Mouse (Mus musculus): ENCODE results near the gene Usp19. TPM values are rescaled to one million over a fixed set of nuclear protein-coding genes. Genes with fewer than 3 reads are reported as not detected.

Usp19 gene
- polyA plus RNA-seq, 1 experiment from 2014 or later = 91.9 TPM

DNA sequence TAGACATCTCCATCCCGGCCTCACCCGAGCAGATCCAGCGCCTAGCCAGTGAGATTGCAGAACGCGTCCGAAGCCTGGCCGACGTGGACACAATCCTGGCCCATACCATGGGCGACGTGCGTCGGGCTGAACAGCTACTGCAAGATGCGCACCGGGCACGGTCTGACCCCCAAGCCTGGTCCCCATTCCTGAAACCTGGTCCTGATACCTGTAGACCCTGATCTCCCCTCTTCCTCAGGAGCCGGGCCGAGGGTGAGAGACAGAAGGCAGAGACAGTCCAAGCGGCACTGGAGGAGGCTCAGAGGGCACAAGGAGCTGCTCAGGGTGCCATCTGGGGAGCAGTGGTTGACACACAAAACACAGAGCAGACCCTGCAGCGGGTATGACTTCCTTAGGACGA, 1.2 kb upstream of the Usp19 start:
- H3K27ac ChIP-seq = peak overlapping the region; percentile 95
- no peak for ATAC-seq

GRCm38 (mm10) chr9:108489702-108490558, 472 bp upstream of the Usp19 start:
- H3K36me3 ChIP-seq = peaks cover 58% of the 10 kb centered on the region
- ATAC-seq = peak; percentile 81

More for the DNA sequence above, 1.2 kb upstream of the Usp19 start:
- WGBS = 97% methylated on average over 20 of the region's 20 CpGs
- Histone ChIP-seq H3K9me3 (no peaks in the 10 kb centered on the region), H3K9ac (replicated peaks) (peak overlapping the region; percentile 5; the same call in 1 of the 2 replicates), H3K27me3 (no peaks in the 10 kb centered on the region), H3K36me3 (peaks cover 52% of the 10 kb centered on the region), H3K4me2 (replicated peaks) (no peak overlapping the region), H3K4me3 (replicated peaks) (no peak overlapping the region), H3K4me1 (replicated peaks) (peaks cover 27% of the 10 kb centered on the region)

DNA sequence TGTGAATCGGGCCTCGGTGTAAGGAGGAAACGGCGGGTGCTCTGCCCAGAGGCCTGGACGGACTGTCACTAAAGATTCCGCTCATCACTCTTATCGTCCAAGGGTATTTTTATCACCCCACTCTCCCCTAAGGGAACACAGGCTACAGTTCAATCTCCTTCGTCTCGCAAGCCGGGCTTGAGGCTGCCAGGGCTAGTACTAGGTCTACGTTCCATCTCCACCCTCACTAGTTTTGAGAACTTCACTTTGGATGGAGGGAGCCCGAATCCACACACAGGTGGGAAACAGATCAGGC, 831 bp downstream of the Usp19 start:
- Histone ChIP-seq H3K4me3 (replicated peaks) (peak overlapping the region; percentile 91), H3K9me3 (no peaks in the 10 kb centered on the region), H3K4me1 (replicated peaks) (peaks cover 27% of the 10 kb centered on the region), H3K4me2 (replicated peaks) (peak overlapping the region; percentile 98), H3K36me3 (peaks cover 59% of the 10 kb centered on the region), H3K9ac (replicated peaks) (peak overlapping the region; percentile 94), H3K27me3 (no peaks in the 10 kb centered on the region), H3K27ac (peak overlapping the region; percentile 95)
- ATAC-seq = no peak
- WGBS = 14% methylated on average over 12 of the region's 12 CpGs

More at GRCm38 (mm10) chr9:108489702-108490558, 472 bp upstream of the Usp19 start:
- peak overlapping the region; percentile 91 for H3K4me3 ChIP-seq (replicated peaks)
- H3K9ac ChIP-seq (replicated peaks) = peak overlapping the region; percentile 72
- H3K27me3 ChIP-seq = no peaks in the 10 kb centered on the region
- H3K4me2 ChIP-seq (replicated peaks) = peak overlapping the region; percentile 98
- 68% methylated on average over 26 of the region's 26 CpGs for WGBS
- H3K9me3 ChIP-seq = no peaks in the 10 kb centered on the region
- H3K4me1 ChIP-seq (replicated peaks) = peaks cover 27% of the 10 kb centered on the region
- peak overlapping the region; percentile 95 for H3K27ac ChIP-seq

DNA sequence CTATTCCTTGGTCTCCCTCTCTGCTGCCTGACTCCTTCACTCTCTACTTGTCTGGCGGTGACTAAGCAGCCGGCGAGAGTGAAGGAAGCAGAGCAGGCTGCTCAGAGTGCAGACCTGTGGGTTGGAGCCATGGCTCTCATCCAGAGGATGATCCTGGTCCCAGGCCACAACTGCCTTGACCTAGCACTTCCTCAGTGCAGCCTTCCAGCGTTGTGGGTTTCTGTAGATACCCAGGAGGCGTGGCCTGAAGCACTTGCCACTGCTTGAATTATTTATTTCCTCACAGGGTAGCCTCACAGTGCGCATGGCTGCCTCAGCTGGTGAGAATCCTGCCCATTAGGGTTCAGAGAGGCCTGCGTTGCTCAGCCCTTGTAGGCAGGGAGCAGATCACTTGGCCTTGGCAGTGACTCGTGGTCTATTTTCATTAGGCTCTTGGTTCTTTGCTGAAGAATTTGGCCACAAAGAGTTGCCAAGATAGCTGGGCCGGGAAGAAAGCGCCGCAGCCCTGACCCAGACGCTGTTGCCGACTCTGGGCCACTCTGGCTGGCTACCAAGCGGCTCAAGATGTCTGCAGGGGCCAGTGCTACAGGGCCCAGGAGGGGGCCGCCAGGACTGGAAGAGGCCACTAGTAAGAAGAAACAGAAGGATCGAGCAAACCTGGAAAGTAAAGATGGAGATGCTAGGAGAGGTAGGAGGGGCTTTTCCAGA, 1.8 kb downstream of the Usp19 start:
- Histone ChIP-seq H3K27ac (no peak overlapping the region), H3K4me3 (replicated peaks) (peak overlapping the region; percentile 91), H3K9ac (replicated peaks) (peak overlapping the region; percentile 94)

GRCm38 (mm10) chr9:108493246-108493645, 2.8 kb downstream of the Usp19 start:
- Histone ChIP-seq H3K36me3 (peaks cover 65% of the 10 kb centered on the region), H3K9me3 (no peaks in the 10 kb centered on the region), H3K9ac (replicated peaks) (no peak overlapping the region), H3K27me3 (no peaks in the 10 kb centered on the region), H3K4me1 (replicated peaks) (peaks cover 27% of the 10 kb centered on the region), H3K4me2 (replicated peaks) (no peak overlapping the region), H3K4me3 (replicated peaks) (no peak overlapping the region), H3K27ac (no peak overlapping the region)
- ATAC-seq = no peak
- WGBS = 97% methylated on average over 8 of the region's 8 CpGs

More for the DNA sequence above, 1.8 kb downstream of the Usp19 start:
- Histone ChIP-seq H3K27me3 (no peaks in the 10 kb centered on the region), H3K4me2 (replicated peaks) (peak overlapping the region; percentile 98), H3K9me3 (no peaks in the 10 kb centered on the region), H3K36me3 (peaks cover 60% of the 10 kb centered on the region), H3K4me1 (replicated peaks) (peaks cover 27% of the 10 kb centered on the region)
- ATAC-seq = no peak
- 91% methylated on average over 16 of the region's 16 CpGs for WGBS

GRCm38 (mm10) chr9:108494146-108494825, 3.9 kb downstream of the Usp19 start:
- Histone ChIP-seq H3K27ac (no peak overlapping the region), H3K4me1 (replicated peaks) (peaks cover 27% of the 10 kb centered on the region), H3K27me3 (no peaks in the 10 kb centered on the region), H3K9ac (replicated peaks) (no peak overlapping the region), H3K4me2 (replicated peaks) (no peak overlapping the region), H3K9me3 (no peaks in the 10 kb centered on the region), H3K36me3 (peaks cover 72% of the 10 kb centered on the region), H3K4me3 (replicated peaks) (no peak overlapping the region)
- 97% methylated on average over 19 of the region's 19 CpGs for WGBS
- ATAC-seq = no peak

- 85% methylated on average over 10 of the region's 10 CpGs for WGBS
- H3K4me1 ChIP-seq (replicated peaks) = peaks cover 21% of the 10 kb centered on the region
- H3K4me2 ChIP-seq (replicated peaks) = no peak overlapping the region
- H3K4me3 ChIP-seq (replicated peaks) = no peak overlapping the region
- no peak for ATAC-seq
- H3K9ac ChIP-seq (replicated peaks) = no peak overlapping the region
- peaks cover 78% of the 10 kb centered on the region for H3K36me3 ChIP-seq
- no peak overlapping the region for H3K27ac ChIP-seq
- H3K27me3 ChIP-seq = no peaks in the 10 kb centered on the region
- H3K9me3 ChIP-seq = no peaks in the 10 kb centered on the region
Observed at GRCm38 (mm10) chr9:108494905-108495304, 4.5 kb downstream of the Usp19 start.

DNA sequence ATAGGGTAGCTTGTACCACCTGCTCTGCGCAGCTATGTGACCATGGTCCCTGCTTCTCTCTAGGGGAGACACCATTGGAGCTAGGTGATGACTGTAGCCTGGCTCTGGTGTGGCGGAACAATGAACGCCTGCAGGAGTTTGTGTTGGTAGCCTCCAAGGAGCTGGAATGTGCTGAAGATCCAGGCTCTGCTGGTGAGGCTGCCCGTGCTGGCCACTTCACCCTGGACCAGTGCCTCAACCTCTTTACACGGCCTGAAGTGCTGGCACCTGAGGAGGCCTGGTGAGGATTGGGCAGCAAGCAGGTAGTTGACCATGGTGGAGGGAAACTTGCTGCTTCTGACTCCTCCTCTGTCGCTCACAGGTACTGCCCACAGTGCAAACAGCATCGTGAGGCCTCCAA, 8.8 kb downstream of the Usp19 start:
- H3K27me3 ChIP-seq = no peaks in the 10 kb centered on the region
- no peaks in the 10 kb centered on the region for H3K4me1 ChIP-seq (replicated peaks)
- no peak for ATAC-seq
- WGBS = 96% methylated on average over 7 of the region's 7 CpGs
- no peak overlapping the region for H3K9ac ChIP-seq (replicated peaks)
- H3K4me3 ChIP-seq (replicated peaks) = no peak overlapping the region
- peaks cover 96% of the 10 kb centered on the region for H3K36me3 ChIP-seq
- no peak overlapping the region for H3K4me2 ChIP-seq (replicated peaks)
- H3K27ac ChIP-seq = no peak overlapping the region
- H3K9me3 ChIP-seq = no peaks in the 10 kb centered on the region

DNA sequence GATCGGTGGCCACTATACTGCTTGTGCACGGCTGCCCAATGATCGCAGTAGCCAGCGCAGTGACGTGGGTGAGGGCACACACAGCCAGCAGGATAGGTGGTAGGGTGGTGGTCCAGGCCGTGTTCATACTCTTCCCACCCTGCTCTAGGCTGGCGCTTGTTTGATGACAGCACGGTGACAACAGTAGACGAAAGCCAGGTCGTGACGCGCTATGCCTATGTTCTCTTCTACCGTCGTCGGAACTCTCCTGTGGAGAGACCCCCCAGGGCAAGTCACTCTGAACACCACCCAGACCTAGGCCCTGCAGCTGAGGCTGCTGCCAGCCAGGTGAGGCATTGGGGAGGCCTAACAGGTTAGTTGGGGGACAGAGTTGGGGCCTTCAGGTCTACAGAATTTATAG, 9.5 kb downstream of the Usp19 start:
- Histone ChIP-seq H3K4me1 (replicated peaks) (no peaks in the 10 kb centered on the region), H3K27me3 (no peaks in the 10 kb centered on the region), H3K9ac (replicated peaks) (no peak overlapping the region), H3K4me2 (replicated peaks) (no peak overlapping the region), H3K27ac (no peak overlapping the region), H3K9me3 (no peaks in the 10 kb centered on the region), H3K36me3 (peaks cover 89% of the 10 kb centered on the region), H3K4me3 (replicated peaks) (no peak overlapping the region)
- no peak for ATAC-seq
- 95% methylated on average over 15 of the region's 15 CpGs for WGBS

GRCm38 (mm10) chr9:108506901-108507300, 16.5 kb downstream of the Usp19 start:
- Histone ChIP-seq H3K36me3 (peaks cover 38% of the 10 kb centered on the region), H3K4me3 (replicated peaks) (peak overlapping the region; percentile 60; the same call in 1 of the 2 replicates), H3K4me2 (replicated peaks) (peak overlapping the region; percentile 75), H3K9ac (replicated peaks) (no peak overlapping the region), H3K9me3 (no peaks in the 10 kb centered on the region), H3K27me3 (no peaks in the 10 kb centered on the region), H3K27ac (no peak overlapping the region), H3K4me1 (replicated peaks) (peaks cover 19% of the 10 kb centered on the region)
- WGBS = 88% methylated on average over 7 of the region's 7 CpGs
- ATAC-seq = no peak

DNA sequence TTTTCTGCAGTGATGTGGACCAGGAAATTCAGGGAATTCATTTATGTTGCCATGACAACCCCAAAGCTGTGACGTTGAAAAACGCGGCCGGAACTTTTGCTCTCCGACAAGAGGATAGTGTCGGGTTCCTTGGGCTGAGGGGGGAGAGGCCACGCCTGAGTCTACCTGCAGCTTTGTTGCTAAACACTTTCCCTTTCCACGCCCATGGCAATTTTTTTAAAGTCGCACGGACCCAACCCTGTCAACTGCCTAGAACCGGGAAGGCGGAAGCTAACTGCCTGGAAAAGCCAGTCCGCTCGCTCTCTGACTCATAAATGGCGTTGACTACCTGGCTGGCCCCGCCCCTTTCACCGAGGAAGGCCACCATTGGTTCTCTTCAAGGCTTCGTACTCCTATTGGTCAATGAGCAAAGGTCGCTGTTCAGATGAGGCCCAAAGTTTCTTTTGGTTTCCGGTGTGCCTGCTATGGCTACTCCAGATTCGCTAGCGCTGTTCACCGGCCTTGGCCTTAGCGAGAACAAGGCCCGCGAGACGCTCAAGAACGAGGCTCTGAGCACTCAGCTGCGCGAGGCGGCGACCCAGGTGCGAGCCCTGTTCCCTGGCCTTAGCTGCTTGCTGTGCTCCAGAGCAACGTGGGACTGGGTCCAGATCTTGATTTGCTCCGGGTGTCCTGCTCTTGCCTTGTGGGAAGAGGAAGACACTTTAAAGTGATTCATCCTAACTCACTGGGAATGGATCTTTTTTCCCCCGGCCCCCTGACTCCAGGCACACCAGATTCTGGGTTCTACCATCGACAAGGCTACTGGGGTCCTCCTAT, 17.4 kb downstream of the Usp19 start, which contains the start of gene Qars:
Gene Qars (plus strand): TSS at position 88 of the 816 bp plus-strand sequence.
- Histone ChIP-seq H3K4me1 (replicated peaks) (peaks cover 19% of the 10 kb centered on the region), H3K4me2 (replicated peaks) (peak within 1 kb of the TSS; percentile 75), H3K27me3 (no peaks in the 10 kb centered on the region), H3K9me3 (no peaks in the 10 kb centered on the region), H3K9ac (replicated peaks) (peak within 1 kb of the TSS; percentile 64), H3K4me3 (replicated peaks) (peak within 1 kb of the TSS; percentile 60), H3K36me3 (peaks cover 38% of the 10 kb centered on the region), H3K27ac (peak within 1 kb of the TSS; percentile 79)
- peak; percentile 98 for ATAC-seq
- under 1% methylated on average over 37 of the region's 37 CpGs for WGBS

All from midbrain, embryonic 13.5 days (tissue).